Mouse (Mus musculus) gastrocnemius, postnatal 25 days (tissue): ENCODE data around the gene Tcte3. TPM values are rescaled to one million over a fixed set of nuclear protein-coding genes. Genes with fewer than 3 reads are reported as not detected.
"Not testable (repeated sequence)": the region's sequence is repeated elsewhere in the genome, so short reads cannot be mapped to it uniquely, and the experiment has no call there.

Source experiments
- DNase-seq: peaks from one replicate; pipeline ENCODE4 v3.0.0; 2022
- total RNA-seq, 2 experiments: library from RNA; stranded (reverse); gene quantifications; 1 replicate in 1 of 2; 2 replicates in 1 of 2; pipeline ENCODE4 v1.2.3; 2021

Tcte3 gene
- total RNA-seq, 2 experiments from 2014 or later = not detected

- not testable (repeated sequence) for DNase-seq
Measured at GRCm38 (mm10) chr17:15031414-15031813, 9.9 kb downstream of the Tcte3 start.

DNA sequence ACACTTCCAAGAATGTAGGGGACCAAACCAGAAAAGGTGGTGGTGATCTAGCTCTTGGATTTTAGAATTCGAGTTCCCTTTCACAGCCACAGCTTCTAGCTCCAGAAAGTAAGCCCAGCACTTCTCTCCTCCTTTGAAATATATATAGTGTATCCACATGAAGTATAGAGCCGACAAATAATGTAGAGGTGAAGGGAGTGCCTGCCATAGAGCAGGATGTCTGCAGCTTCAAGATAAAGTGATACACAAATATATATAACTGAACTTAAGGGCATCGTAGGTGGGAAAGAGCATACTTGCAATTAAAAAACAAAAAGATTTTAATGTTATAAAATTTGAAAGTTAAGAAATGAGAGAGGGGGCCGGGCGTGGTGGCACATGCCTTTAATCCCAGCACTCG, 15.8 kb downstream of the Tcte3 start:
- DNase-seq = not testable (repeated sequence)

DNA sequence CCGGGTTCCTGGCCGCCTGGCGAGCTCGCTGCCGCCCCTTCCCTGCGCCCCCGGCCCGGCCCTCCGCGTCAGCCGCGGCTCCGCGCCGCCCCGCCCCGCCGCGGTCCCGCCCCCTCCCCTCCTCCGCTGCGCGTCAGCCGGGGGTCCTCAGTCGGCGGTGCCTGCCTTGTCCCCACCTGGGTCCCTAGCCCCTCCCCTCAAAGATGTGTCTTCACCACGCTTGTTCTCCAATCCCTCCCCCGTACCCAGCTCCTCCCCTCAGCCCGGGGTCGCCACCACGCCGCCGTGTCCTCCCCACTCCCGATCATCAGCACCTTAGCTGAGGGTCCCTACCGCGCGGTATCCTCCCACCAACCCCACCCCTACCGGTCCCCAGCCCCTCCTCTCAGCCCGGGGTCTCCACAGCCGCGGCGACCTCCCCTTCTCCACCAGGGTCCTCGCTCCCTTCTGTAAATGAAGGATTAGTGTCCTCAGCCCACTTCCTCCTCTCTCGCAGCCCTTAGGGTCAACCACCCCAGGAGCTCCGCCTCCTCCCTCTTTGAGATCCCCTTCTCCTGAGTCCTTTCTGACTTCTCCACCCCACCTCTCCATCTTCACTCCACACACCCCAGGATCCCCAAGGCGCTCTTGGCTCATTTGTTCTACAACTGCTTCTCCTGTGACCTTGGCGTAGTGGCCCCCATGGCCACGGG, 16.6 kb downstream of the Tcte3 start:
- DNase-seq = not testable (repeated sequence)

- DNase-seq = not testable (repeated sequence)
Measured at GRCm38 (mm10) chr17:15023878-15024492, 17.3 kb downstream of the Tcte3 start.

- peak; percentile 33 for DNase-seq
Measured at GRCm38 (mm10) chr17:15021503-15022220, 19.6 kb downstream of the Tcte3 start.

GRCm38 (mm10) chr17:15009706-15010413, 31.4 kb downstream of the Tcte3 start, which contains the start of gene Gm3435:
Gm3435 (plus strand) TSS chr17:15010176.
- not testable (repeated sequence) for DNase-seq

DNA sequence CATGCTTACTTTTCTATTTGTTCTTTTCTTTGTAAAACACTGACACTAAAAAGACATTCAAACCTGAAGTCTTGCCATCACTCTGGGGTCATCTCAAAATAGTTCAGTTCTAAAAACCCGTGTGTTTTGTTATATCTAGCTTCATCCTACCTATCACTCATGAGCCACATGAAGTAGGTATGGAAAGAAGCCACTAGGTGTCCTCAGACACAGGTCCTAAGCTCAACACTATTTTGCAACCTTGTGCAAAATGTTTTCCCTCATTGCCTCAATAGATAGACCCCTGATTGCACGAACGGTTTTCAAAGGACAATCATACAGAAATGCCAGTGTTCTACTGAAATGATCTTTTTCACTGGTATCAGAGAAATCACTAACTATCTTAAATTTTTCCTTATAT, 32.2 kb downstream of the Tcte3 start:
- DNase-seq = not testable (repeated sequence)

- DNase-seq = not testable (repeated sequence)
Measured at GRCm38 (mm10) chr17:15000047-15000446, 41.2 kb downstream of the Tcte3 start.

- DNase-seq = not testable (repeated sequence)
Measured at GRCm38 (mm10) chr17:14994140-14994539, 47.1 kb downstream of the Tcte3 start.

DNA sequence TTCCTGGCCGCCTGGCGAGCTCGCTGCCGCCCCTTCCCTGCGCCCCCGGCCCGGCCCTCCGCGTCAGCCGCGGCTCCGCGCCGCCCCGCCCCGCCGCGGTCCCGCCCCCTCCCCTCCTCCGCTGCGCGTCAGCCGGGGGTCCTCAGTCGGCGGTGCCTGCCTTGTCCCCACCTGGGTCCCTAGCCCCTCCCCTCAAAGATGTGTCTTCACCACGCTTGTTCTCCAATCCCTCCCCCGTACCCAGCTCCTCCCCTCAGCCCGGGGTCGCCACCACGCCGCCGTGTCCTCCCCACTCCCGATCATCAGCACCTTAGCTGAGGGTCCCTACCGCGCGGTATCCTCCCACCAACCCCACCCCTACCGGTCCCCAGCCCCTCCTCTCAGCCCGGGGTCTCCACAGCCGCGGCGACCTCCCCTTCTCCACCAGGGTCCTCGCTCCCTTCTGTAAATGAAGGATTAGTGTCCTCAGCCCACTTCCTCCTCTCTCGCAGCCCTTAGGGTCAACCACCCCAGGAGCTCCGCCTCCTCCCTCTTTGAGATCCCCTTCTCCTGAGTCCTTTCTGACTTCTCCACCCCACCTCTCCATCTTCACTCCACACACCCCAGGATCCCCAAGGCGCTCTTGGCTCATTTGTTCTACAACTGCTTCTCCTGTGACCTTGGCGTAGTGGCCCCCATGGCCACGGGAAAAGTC, 48.0 kb downstream of the Tcte3 start:
- not testable (repeated sequence) for DNase-seq

- DNase-seq = not testable (repeated sequence)
Measured at GRCm38 (mm10) chr17:14992522-14993138, 48.7 kb downstream of the Tcte3 start.

DNA sequence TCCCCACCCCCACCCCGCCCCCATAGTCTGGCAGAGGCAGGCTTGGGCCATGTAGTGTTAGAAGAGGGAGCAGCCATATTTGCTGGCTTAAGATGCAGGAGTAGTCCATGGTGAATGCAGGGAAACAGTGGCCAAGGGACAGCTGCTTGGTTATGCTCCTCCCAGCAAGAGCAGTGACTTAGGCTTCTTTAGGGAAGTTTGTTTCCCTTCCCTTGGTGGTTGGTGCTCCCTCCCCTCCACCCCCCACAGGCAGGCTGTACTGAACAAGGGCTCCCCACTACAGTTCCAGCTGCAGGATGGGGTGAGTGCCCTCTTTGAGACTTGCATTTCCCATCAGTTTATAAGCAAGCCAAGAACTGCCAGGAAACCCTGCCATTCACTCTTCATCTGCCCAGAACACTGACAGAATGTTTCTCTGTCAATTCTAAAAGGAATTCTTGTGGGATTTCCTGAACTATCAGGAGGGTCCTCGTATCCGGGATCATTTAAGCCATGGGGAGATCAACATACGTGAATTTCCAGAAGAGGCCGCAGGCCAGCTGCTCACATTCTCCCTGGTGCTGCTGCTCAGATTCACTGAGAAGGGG, 51.1 kb downstream of the Tcte3 start:
- DNase-seq = peak; percentile 3

DNA sequence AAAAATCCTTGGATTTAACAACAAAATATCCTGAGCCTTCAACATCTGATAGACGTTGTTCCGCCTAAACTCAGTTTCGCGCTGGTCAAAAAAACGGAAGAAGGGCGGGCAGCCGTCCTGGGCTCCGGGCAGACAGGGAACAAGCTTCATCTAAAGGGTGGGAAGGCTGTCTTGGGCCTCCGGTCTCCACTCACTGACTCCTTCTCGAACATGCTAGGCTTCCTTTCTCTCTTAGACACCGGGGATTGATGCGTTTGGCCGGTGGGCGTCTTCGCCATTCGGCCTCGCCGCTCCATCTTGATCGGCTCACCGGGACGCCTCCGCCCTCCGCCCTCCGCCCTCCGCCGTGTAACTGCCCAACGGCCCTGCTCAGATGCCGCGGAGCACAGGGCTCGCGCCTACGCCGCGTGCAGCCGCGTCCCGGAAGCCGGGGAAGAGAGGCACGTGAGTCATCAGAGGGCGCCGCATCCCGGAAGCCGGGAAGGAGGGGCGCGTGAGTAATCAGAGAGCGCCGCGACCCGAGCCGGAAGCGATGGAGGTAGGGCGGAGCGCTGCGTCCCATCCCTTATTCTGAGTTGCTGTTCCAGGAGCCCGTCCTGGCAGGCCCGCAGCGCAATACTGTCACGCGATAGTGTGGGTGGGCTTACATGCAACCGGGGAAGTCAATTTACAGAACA, 62.8 kb downstream of the Tcte3 start, which contains the start of the genes 9030025P20Rik and Gm3417:
Gene 9030025P20Rik, plus strand, starts transcription at position 107 of the 677 bp plus-strand sequence.
Gene Gm3417, minus strand, starts transcription at position 429 of the 677 bp plus-strand sequence.
- DNase-seq = not testable (repeated sequence)

GRCm38 (mm10) chr17:14977718-14978361, 63.4 kb downstream of the Tcte3 start:
- DNase-seq = not testable (repeated sequence)

Other genes starting within 250 kb of the Tcte3 start
- 1 to 10 TPM in 1 of 2 experiments, under 1 TPM in 1; 0.83 to 2.1 TPM for gene Wdr27, start 98.3 kb downstream of the Tcte3 start, total RNA-seq
- gene 1600012H06Rik, start 98.3 kb downstream of the Tcte3 start, total RNA-seq = 1 to 10 TPM; 7.0 to 9.0 TPM
- gene Phf10, start 80.2 kb downstream of the Tcte3 start, total RNA-seq = 10 to 100 TPM; 44.2 to 46.5 TPM
- 1 to 10 TPM; 1.5 to 3.6 TPM for gene 9030025P20Rik, start 63.0 kb downstream of the Tcte3 start, total RNA-seq
- gene Gm3417, start 62.7 kb downstream of the Tcte3 start, total RNA-seq = not detected
- gene Gm3435, start 31.3 kb downstream of the Tcte3 start, total RNA-seq = 1 to 10 TPM; 1.9 to 2.3 TPM
- gene Ermard, start 280 bp downstream of the Tcte3 start, total RNA-seq = 10 to 100 TPM; 19.2 to 19.8 TPM
- gene Gm3448, start within 50 bp of the Tcte3 start, total RNA-seq = under 1 TPM; 0.69 to 0.72 TPM